In genomic region chr13:99447002-99447401, GRCm38 (mm10) we compare ENCODE assay signal across 11 mouse cellular contexts.
DNase-seq lines count a peak whose midpoint lies in the region; ATAC-seq and TF ChIP-seq lines count a peak whose summit lies in the region.
"Had no signal": no experiment of that assay in that cellular context is flagged by ENCODE, and none has a peak within 500 bp of the region (broad histone marks: within the 10 kb centered on the region; RNA-seq: fewer than 3 reads in every experiment).

No protein-coding gene starts in this region.

- H3K9me3 ChIP-seq in embryonic facial prominence, embryonic 10.5 days: no peaks in the 10 kb centered on the region
- H3K9me3 ChIP-seq in hindbrain, embryonic 11.5 days (ENCODE audit: control insufficient read depth, low read length): no peaks in the 10 kb centered on the region
- H3K9me3 ChIP-seq in midbrain, embryonic 14.5 days (ENCODE audit: control insufficient read depth, low read length): no peaks in the 10 kb centered on the region

- peaks cover 68% of the 10 kb centered on the region for H3K4me1 ChIP-seq in embryonic facial prominence, embryonic 10.5 days
- peaks cover 24% of the 10 kb centered on the region for H3K4me1 ChIP-seq in hindbrain, embryonic 11.5 days (replicated peaks; ENCODE audit: control insufficient read depth, insufficient read depth, low read length)
- peaks cover 89% of the 10 kb centered on the region for H3K4me1 ChIP-seq in midbrain, embryonic 14.5 days (ENCODE audit: control insufficient read depth, insufficient read depth, low read length)

- WGBS in embryonic facial prominence, embryonic 10.5 days: 71% methylated on average over 7 of the region's 7 CpGs
- WGBS in hindbrain, embryonic 11.5 days: 37% methylated on average over 7 of the region's 7 CpGs
- WGBS in midbrain, embryonic 14.5 days: 37% methylated on average over 7 of the region's 7 CpGs

- H3K4me2 ChIP-seq in hindbrain, embryonic 11.5 days (replicated peaks; ENCODE audit: low read depth, low read length): peak overlapping the region; percentile 44
- peak overlapping the region; percentile 47 for H3K4me2 ChIP-seq in midbrain, embryonic 14.5 days (ENCODE audit: low read length)

- peak overlapping the region; percentile 25 for H3K4me3 ChIP-seq in C2C12 (ENCODE audit: insufficient read depth, poor library complexity, severe bottlenecking)
- peak overlapping the region; percentile 19 for H3K4me3 ChIP-seq in embryonic facial prominence, embryonic 10.5 days
- peak overlapping the region; percentile 27 for H3K4me3 ChIP-seq in hindbrain, embryonic 11.5 days (ENCODE audit: low read depth, low read length)
- peak overlapping the region; percentile 24 for H3K4me3 ChIP-seq in midbrain, embryonic 14.5 days (replicated peaks; ENCODE audit: low read depth, low read length)
- H3K4me3 ChIP-seq: erythroblast, embryonic 14.5 days had no signal

- H3K9ac ChIP-seq in hindbrain, embryonic 11.5 days (ENCODE audit: low read depth, low read length): peak overlapping the region; percentile 62
- H3K9ac ChIP-seq in midbrain, embryonic 14.5 days (replicated peaks; ENCODE audit: low read length): peak overlapping the region; percentile 4; the same call in 1 of the 2 replicates

- H3K36me3 ChIP-seq in C2C12 (ENCODE audit: control insufficient read depth, insufficient read depth): peaks cover 23% of the 10 kb centered on the region
- H3K36me3 ChIP-seq in embryonic facial prominence, embryonic 10.5 days (replicated peaks): peaks cover 6% of the 10 kb centered on the region
- no peaks in the 10 kb centered on the region for H3K36me3 ChIP-seq in hindbrain, embryonic 11.5 days (ENCODE audit: control insufficient read depth, insufficient read depth, low read length)
- peaks cover 12% of the 10 kb centered on the region for H3K36me3 ChIP-seq in midbrain, embryonic 14.5 days (ENCODE audit: control insufficient read depth, insufficient read depth, low read length)

- no peak for ATAC-seq in hindbrain, embryonic 11.5 days (ENCODE audit: low FRiP score)
- no peak for ATAC-seq in midbrain, embryonic 14.5 days (ENCODE audit: low FRiP score, low TSS enrichment)
- no peak for ATAC-seq in frontal cortex, adult (ENCODE audit: low TSS enrichment)

- H3K27ac ChIP-seq in embryonic facial prominence, embryonic 10.5 days (replicated peaks): peak overlapping the region; percentile 80
- H3K27ac ChIP-seq in hindbrain, embryonic 11.5 days (ENCODE audit: low read depth, low read length): peak overlapping the region; percentile 95
- peak overlapping the region; percentile 70 for H3K27ac ChIP-seq in midbrain, embryonic 14.5 days (replicated peaks; ENCODE audit: low read depth, low read length)

- no peak for TF ChIP-seq CTCF in C2C12 (IDR thresholded peaks at IDR 0.05; ENCODE audit: control insufficient read depth, insufficient read depth, insufficient read length)

- H3ac ChIP-seq in C2C12 (ENCODE audit: control insufficient read depth, insufficient read length, low read depth): peak overlapping the region; percentile 69

- no peak for DNase-seq in embryonic facial prominence, embryonic 10.5 days (ENCODE audit: low spot score)
- DNase-seq in hindbrain, embryonic 11.5 days (ENCODE audit: low spot score): peak; percentile 36
- no peak for DNase-seq in midbrain, embryonic 14.5 days
- no peak for DNase-seq in kidney, postnatal 25 days
- DNase-seq in thymus, postnatal 0 days (ENCODE audit: low spot score): no peak
- DNase-seq in spleen, postnatal 4 days (ENCODE audit: low spot score in 2 of 2): no peak
- DNase-seq: lung, adult 2 months; thymus, adult 18-20 months had no signal

- no peaks in the 10 kb centered on the region for H3K27me3 ChIP-seq in C2C12 (ENCODE audit: control insufficient read depth, insufficient read depth, insufficient read length)
- no peaks in the 10 kb centered on the region for H3K27me3 ChIP-seq in embryonic facial prominence, embryonic 10.5 days (replicated peaks; ENCODE audit: low read depth, poor library complexity, severe bottlenecking)
- H3K27me3 ChIP-seq in hindbrain, embryonic 11.5 days (ENCODE audit: control insufficient read depth, insufficient read depth, low read length): no peaks in the 10 kb centered on the region
- no peaks in the 10 kb centered on the region for H3K27me3 ChIP-seq in midbrain, embryonic 14.5 days (ENCODE audit: control insufficient read depth, insufficient read depth, low read length)

- peaks cover 84% of the 10 kb centered on the region for H3K79me2 ChIP-seq in C2C12 (ENCODE audit: control insufficient read depth, insufficient read depth)

- peaks cover 33% of the 10 kb centered on the region for H3K79me3 ChIP-seq in C2C12 (ENCODE audit: low read depth)

TF ChIP-seq in C2C12, 6 proteins besides CTCF, POLR2A, EP300 and RAD21:
- TF ChIP-seq MYOD1 (IDR thresholded peaks at IDR 0.05; ENCODE audit: control insufficient read depth, insufficient read length, low read depth) (peak; percentile 25), USF1 (IDR thresholded peaks at IDR 0.05; ENCODE audit: low read depth) (no peak), MAX (IDR thresholded peaks at IDR 0.05) (no peak), CEBPB (IDR thresholded peaks at IDR 0.05; ENCODE audit: low read depth) (no peak), MYOG (IDR thresholded peaks at IDR 0.05; ENCODE audit: control insufficient read depth, extremely low read depth, insufficient read length) (no peak)
TF ChIP-seq in C2C12: peak in this region for 1.
